Mouse (Mus musculus): ENCODE data around the gene Nfkb1. TPM values are rescaled to one million over a fixed set of nuclear protein-coding genes. Genes with fewer than 3 reads are reported as not detected.

The Nfkb1 gene
- total and polyA plus RNA-seq, 3 experiments = 271 to 369 (median 346) TPM

- Histone ChIP-seq H3K79me2 (replicated peaks; ENCODE audit: control insufficient read depth, extremely low read depth, insufficient read depth, poor library complexity, severe bottlenecking) (peaks cover 79% of the 10 kb centered on the region), H3K27me3 (replicated peaks) (no peaks in the 10 kb centered on the region), H3K4me2 (ENCODE audit: insufficient read depth, low read depth, poor library complexity, severe bottlenecking) (no peak overlapping the region), H3K27ac (ENCODE audit: insufficient read depth, low read depth) (no peak overlapping the region), H3K9me3 (replicated peaks; ENCODE audit: low read length) (peaks cover 19% of the 10 kb centered on the region), H3K4me3 (replicated peaks in 1 of 3; ENCODE audit: low read depth in 2 of 3, low read length in 2 of 3, poor library complexity in 1 of 3) (no peak overlapping the region), H3K9ac (ENCODE audit: insufficient read depth, low read depth) (no peak overlapping the region), H3K36me3 (replicated peaks in 1 of 2; ENCODE audit: control insufficient read depth in 1 of 2, insufficient read depth in 1 of 2, low read length in 1 of 2) (peaks cover 13 to 81% of the 10 kb centered on the region in 2 experiments), H3K4me1 (ENCODE audit: control insufficient read depth in 1 of 2, insufficient read depth in 2 of 2) (peaks cover 18 to 68% of the 10 kb centered on the region in 2 experiments)
- dilution Hi-C loops (cut with MboI; ENCODE audit: extremely low pct_ligation_motif_present, extremely low pct_unique_long_range_greater_than_20kb, low sequenced_read_pairs) (no loop called here), in situ Hi-C loops (cut with MboI; ENCODE audit: low pct_ligation_motif_present, low pct_unique_long_range_greater_than_20kb, low sequenced_read_pairs) (no loop called here)
- no peak for DNase-seq (ENCODE audit: extremely low read depth)
- TF ChIP-seq UBTF (IDR thresholded peaks at IDR 0.05; ENCODE audit: low read depth, low read length) (no peak), MEF2A (IDR thresholded peaks at IDR 0.05; ENCODE audit: borderline replicate concordance, low read depth, low read length) (no peak), CTCF (conservative IDR thresholded peaks at IDR 0.05 in 1 of 2, IDR thresholded peaks at IDR 0.05 in 1 of 2; ENCODE audit: low read depth in 2 of 2, low read length in 2 of 2) (no peak), BHLHE40 (IDR thresholded peaks at IDR 0.05; ENCODE audit: low read depth, low read length) (no peak), ZKSCAN1 (IDR thresholded peaks at IDR 0.05; ENCODE audit: borderline replicate concordance, low read depth, low read length) (no peak), MYC (IDR thresholded peaks at IDR 0.05; ENCODE audit: low read depth, low read length) (no peak), EP300 (IDR thresholded peaks at IDR 0.05; ENCODE audit: low read length) (no peak), RAD21 (IDR thresholded peaks at IDR 0.05; ENCODE audit: low read depth, low read length) (no peak), USF2 (conservative IDR thresholded peaks at IDR 0.05; ENCODE audit: low read depth, low read length) (no peak), ZMIZ1 (IDR thresholded peaks at IDR 0.05; ENCODE audit: low read depth, low read length) (no peak), GABPA (IDR thresholded peaks at IDR 0.05; ENCODE audit: insufficient replicate concordance, low read depth, low read length) (no peak)
These were observed 18.3 kb downstream of the Nfkb1 start for GRCm38 (mm10) chr3:135673041-135673440.

- Histone ChIP-seq H3K79me2 (replicated peaks; ENCODE audit: control insufficient read depth, extremely low read depth, insufficient read depth, poor library complexity, severe bottlenecking) (peaks cover 79% of the 10 kb centered on the region), H3K9me3 (replicated peaks; ENCODE audit: low read length) (peaks cover 19% of the 10 kb centered on the region), H3K27ac (ENCODE audit: insufficient read depth, low read depth) (no peak overlapping the region), H3K4me1 (ENCODE audit: control insufficient read depth in 1 of 2, insufficient read depth in 2 of 2) (peaks cover 19 to 70% of the 10 kb centered on the region in 2 experiments), H3K9ac (ENCODE audit: insufficient read depth, low read depth) (no peak overlapping the region), H3K4me3 (replicated peaks in 1 of 3; ENCODE audit: low read depth in 2 of 3, low read length in 2 of 3, poor library complexity in 1 of 3) (no peak overlapping the region), H3K36me3 (replicated peaks in 1 of 2; ENCODE audit: control insufficient read depth in 1 of 2, insufficient read depth in 1 of 2, low read length in 1 of 2) (peaks cover 20 to 85% of the 10 kb centered on the region in 2 experiments), H3K4me2 (ENCODE audit: insufficient read depth, low read depth, poor library complexity, severe bottlenecking) (no peak overlapping the region), H3K27me3 (replicated peaks) (no peaks in the 10 kb centered on the region)
- TF ChIP-seq MAFK (IDR thresholded peaks at IDR 0.05; ENCODE audit: insufficient replicate concordance, low read length) (no peak), SIN3A (IDR thresholded peaks at IDR 0.05; ENCODE audit: low read length) (no peak)
- dilution Hi-C loops (cut with MboI; ENCODE audit: extremely low pct_ligation_motif_present, extremely low pct_unique_long_range_greater_than_20kb, low sequenced_read_pairs) = no loop called here
- in situ Hi-C loops (cut with MboI; ENCODE audit: low pct_ligation_motif_present, low pct_unique_long_range_greater_than_20kb, low sequenced_read_pairs) = no loop called here
- no peak for DNase-seq (ENCODE audit: extremely low read depth)
These were observed 19.2 kb downstream of the Nfkb1 start for GRCm38 (mm10) chr3:135672135-135672534.

- Histone ChIP-seq H3K4me1 (ENCODE audit: control insufficient read depth in 1 of 2, insufficient read depth in 2 of 2) (peaks cover 28 to 71% of the 10 kb centered on the region in 2 experiments), H3K4me3 (replicated peaks in 1 of 3; ENCODE audit: low read depth in 2 of 3, low read length in 2 of 3, poor library complexity in 1 of 3) (no peak overlapping the region), H3K4me2 (ENCODE audit: insufficient read depth, low read depth, poor library complexity, severe bottlenecking) (no peak overlapping the region), H3K36me3 (replicated peaks in 1 of 2; ENCODE audit: control insufficient read depth in 1 of 2, insufficient read depth in 1 of 2, low read length in 1 of 2) (peaks cover 23 to 86% of the 10 kb centered on the region in 2 experiments), H3K79me2 (replicated peaks; ENCODE audit: control insufficient read depth, extremely low read depth, insufficient read depth, poor library complexity, severe bottlenecking) (peaks cover 68% of the 10 kb centered on the region), H3K27ac (ENCODE audit: insufficient read depth, low read depth) (no peak overlapping the region), H3K9me3 (replicated peaks; ENCODE audit: low read length) (peaks cover 19% of the 10 kb centered on the region), H3K9ac (ENCODE audit: insufficient read depth, low read depth) (0 out of 2 replicates have a peak overlapping the region, but pooled peaks have one; percentile 1), H3K27me3 (replicated peaks) (no peaks in the 10 kb centered on the region)
- dilution Hi-C loops (cut with MboI; ENCODE audit: extremely low pct_ligation_motif_present, extremely low pct_unique_long_range_greater_than_20kb, low sequenced_read_pairs) = no loop called here
- in situ Hi-C loops (cut with MboI; ENCODE audit: low pct_ligation_motif_present, low pct_unique_long_range_greater_than_20kb, low sequenced_read_pairs) = no loop called here
- DNase-seq (ENCODE audit: extremely low read depth) = no peak
- TF ChIP-seq NRF1 (IDR thresholded peaks at IDR 0.05; ENCODE audit: low read depth, low read length) (no peak), CHD2 (IDR thresholded peaks at IDR 0.05; ENCODE audit: low read length) (no peak), E2F4 (IDR thresholded peaks at IDR 0.05; ENCODE audit: insufficient replicate concordance, low read depth, low read length) (no peak), TCF12 (IDR thresholded peaks at IDR 0.05; ENCODE audit: low read depth, low read length) (no peak), RCOR1 (conservative IDR thresholded peaks at IDR 0.05; ENCODE audit: low read depth, low read length) (no peak), JUN (IDR thresholded peaks at IDR 0.05; ENCODE audit: insufficient read depth, low read depth, low read length) (no peak), GABPA (IDR thresholded peaks at IDR 0.05; ENCODE audit: insufficient replicate concordance, low read depth, low read length) (no peak), UBTF (IDR thresholded peaks at IDR 0.05; ENCODE audit: low read depth, low read length) (no peak), MXI1 (IDR thresholded peaks at IDR 0.05; ENCODE audit: low read depth, low read length) (no peak), JUND (conservative IDR thresholded peaks at IDR 0.05; ENCODE audit: low read depth, low read length) (no peak), PAX5 (IDR thresholded peaks at IDR 0.05; ENCODE audit: low read length) (no peak), ELF1 (IDR thresholded peaks at IDR 0.05; ENCODE audit: low read depth, low read length) (no peak), MAFK (IDR thresholded peaks at IDR 0.05; ENCODE audit: insufficient replicate concordance, low read length) (no peak), MYC (IDR thresholded peaks at IDR 0.05; ENCODE audit: low read depth, low read length) (no peak)
These were observed 20.5 kb downstream of the Nfkb1 start for GRCm38 (mm10) chr3:135670869-135671268.

Measured in CH12.LX (cell line).